Mouse (Mus musculus): ENCODE results near the gene Mamstr.

Gene Mamstr

GRCm38 (mm10) chr7:45628364-45629294, 11.1 kb upstream of the Mamstr start:
- DNase-seq, result peak; percentile 95 to 96

- DNase-seq, result no peak
Measured at GRCm38 (mm10) chr7:45630064-45630907, 9.5 kb upstream of the Mamstr start.

- DNase-seq, result peak; percentile 70 to 81
Measured at GRCm38 (mm10) chr7:45632499-45632898, 7.3 kb upstream of the Mamstr start.

GRCm38 (mm10) chr7:45634946-45635681, 4.7 kb upstream of the Mamstr start:
- no peak for DNase-seq

GRCm38 (mm10) chr7:45635711-45636688, 3.8 kb upstream of the Mamstr start:
- DNase-seq, result peak; percentile 83 to 89

GRCm38 (mm10) chr7:45637710-45638109, 2.1 kb upstream of the Mamstr start:
- no peak for DNase-seq

- DNase-seq, result peak; percentile 94 to 97
Measured at GRCm38 (mm10) chr7:45638623-45639401, 965 bp upstream of the Mamstr start.

- peak in 1 of 2 experiments; percentile 38 for DNase-seq
Measured at GRCm38 (mm10) chr7:45640191-45640957, 597 bp downstream of the Mamstr start.

GRCm38 (mm10) chr7:45641391-45642040, 1.7 kb downstream of the Mamstr start:
- peak in 1 of 2 experiments; percentile 61 for DNase-seq

GRCm38 (mm10) chr7:45642083-45642482, 2.3 kb downstream of the Mamstr start:
- no peak for DNase-seq

GRCm38 (mm10) chr7:45642503-45643255, 2.9 kb downstream of the Mamstr start:
- DNase-seq, result no peak

- peak; percentile 97 to 99 for DNase-seq
Measured at GRCm38 (mm10) chr7:45643441-45644178, 3.8 kb downstream of the Mamstr start.

GRCm38 (mm10) chr7:45644183-45644582, 4.4 kb downstream of the Mamstr start:
- peak; percentile 67 to 80 for DNase-seq

- no peak for DNase-seq
Measured at GRCm38 (mm10) chr7:45644872-45645590, 5.3 kb downstream of the Mamstr start.

GRCm38 (mm10) chr7:45645591-45645971, 5.8 kb downstream of the Mamstr start:
- DNase-seq, result no peak

- DNase-seq, result no peak
Measured at GRCm38 (mm10) chr7:45646671-45647070, 6.9 kb downstream of the Mamstr start.

GRCm38 (mm10) chr7:45649351-45649750, 9.6 kb downstream of the Mamstr start:
- DNase-seq, result no peak

All from kidney, postnatal 4 days (tissue).